Mouse (Mus musculus) lung, postnatal 0 days (tissue): ENCODE measurements at regions not wholly inside any gene's neighbourhood (a gene's known extent, or its start where the extent isn't known, plus 50 kb on each side); places are given as distances from the start of the nearest gene placed in this dataset.

ENCODE experiments used
- CTCF ChIP-seq: IDR thresholded peaks from 2 replicates; pipeline ENCODE4 v1.5.1; 2016; ENCODE audit warnings: antibody characterized with exemption, mild to moderate bottlenecking
- EP300 ChIP-seq: IDR thresholded peaks from 2 replicates; pipeline ENCODE4 v1.6.1; 2016; ENCODE audit warnings: antibody characterized with exemption, mild to moderate bottlenecking, control low read depth

DNA sequence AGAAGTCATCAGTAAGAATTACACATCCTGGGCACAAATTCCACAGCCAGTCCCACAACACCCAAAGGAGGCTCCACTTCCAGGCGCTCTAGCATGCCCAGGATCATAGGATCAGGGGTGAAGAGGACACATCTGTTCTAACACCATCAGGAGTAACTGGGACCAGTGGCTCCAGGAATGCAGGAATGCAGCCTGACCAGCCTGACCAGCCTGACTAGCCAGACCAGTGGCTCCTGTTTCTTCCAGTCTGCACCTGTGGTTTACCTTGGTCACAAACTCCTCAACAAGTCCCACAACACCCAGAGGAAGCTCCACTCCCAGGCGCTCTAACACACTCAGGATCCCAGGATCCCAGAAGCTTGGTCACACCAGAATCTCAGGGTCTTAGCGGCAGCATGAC, 158.3 kb downstream of the Pth2r start:
- TF ChIP-seq CTCF = no peak
- no peak for TF ChIP-seq EP300
